Mouse (Mus musculus): ENCODE data around the gene Tcp11. TPM values are rescaled to one million over a fixed set of nuclear protein-coding genes. Genes with fewer than 3 reads are reported as not detected.

Gene Tcp11
- polyA plus RNA-seq, 1 experiment from 2014 or later = 0.68 TPM

- H3K27me3 ChIP-seq (ENCODE audit: poor library complexity, severe bottlenecking) = no peaks in the 10 kb centered on the region
- H3K36me3 ChIP-seq (replicated peaks) = peaks cover 9% of the 10 kb centered on the region
- DNase-seq (ENCODE audit: extremely low spot score, low spot score) = no peak
- 82% methylated on average over 10 of the region's 10 CpGs for WGBS
- H3K4me1 ChIP-seq = peaks cover 63% of the 10 kb centered on the region
- H3K9me3 ChIP-seq = no peaks in the 10 kb centered on the region
- H3K4me3 ChIP-seq = no peak overlapping the region
- H3K27ac ChIP-seq = peak overlapping the region; percentile 75
These were observed 48.2 kb downstream of the Tcp11 start for GRCm38 (mm10) chr17:28032219-28032618.

- Histone ChIP-seq H3K4me1 (peaks cover 60% of the 10 kb centered on the region), H3K36me3 (replicated peaks) (peaks cover 13% of the 10 kb centered on the region), H3K27me3 (ENCODE audit: poor library complexity, severe bottlenecking) (no peaks in the 10 kb centered on the region), H3K27ac (peak overlapping the region; percentile 75; the same call in 1 of the 2 replicates), H3K9me3 (no peaks in the 10 kb centered on the region), H3K4me3 (no peak overlapping the region)
- DNase-seq (ENCODE audit: extremely low spot score, low spot score) = no peak
- 87% methylated on average over 9 of the region's 9 CpGs for WGBS
These were observed 49.0 kb downstream of the Tcp11 start for GRCm38 (mm10) chr17:28031281-28031941.

DNA sequence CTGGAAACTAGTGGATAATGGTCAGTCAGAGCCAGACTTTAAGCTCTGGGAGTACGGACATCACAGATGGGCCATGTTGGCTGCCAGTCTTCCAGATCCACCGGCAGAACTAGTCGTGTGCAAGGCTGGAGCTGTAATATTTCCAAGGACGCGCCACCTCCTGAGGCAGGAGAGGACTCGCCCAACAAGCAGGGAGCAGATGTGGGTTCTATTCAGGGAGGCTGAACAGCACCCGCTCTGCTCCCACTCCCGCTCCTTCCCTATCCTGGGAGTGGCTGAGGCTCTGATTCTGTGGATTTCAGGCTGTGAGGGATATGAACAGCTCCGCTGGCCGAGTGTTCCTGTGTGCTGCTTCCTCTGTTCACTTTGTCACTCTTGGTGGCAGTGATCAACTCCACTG lies 50.0 kb downstream of the Tcp11 start:
- no peaks in the 10 kb centered on the region for H3K9me3 ChIP-seq
- 91% methylated on average over 10 of the region's 10 CpGs for WGBS
- peaks cover 70% of the 10 kb centered on the region for H3K4me1 ChIP-seq
- peaks cover 5% of the 10 kb centered on the region for H3K36me3 ChIP-seq (replicated peaks)
- no peaks in the 10 kb centered on the region for H3K27me3 ChIP-seq (ENCODE audit: poor library complexity, severe bottlenecking)
- no peak for DNase-seq (ENCODE audit: extremely low spot score, low spot score)
- H3K4me3 ChIP-seq = no peak overlapping the region
- H3K27ac ChIP-seq = peak overlapping the region; percentile 52; the same call in 1 of the 2 replicates

GRCm38 (mm10) chr17:28029308-28029707 lies 51.1 kb downstream of the Tcp11 start:
- DNase-seq (ENCODE audit: extremely low spot score, low spot score) = no peak

GRCm38 (mm10) chr17:28028236-28028635 lies 52.2 kb downstream of the Tcp11 start:
- H3K27ac ChIP-seq = no peak overlapping the region

More at GRCm38 (mm10) chr17:28029308-28029707, 51.1 kb downstream of the Tcp11 start:
- Histone ChIP-seq H3K4me3 (no peak overlapping the region), H3K4me1 (peaks cover 76% of the 10 kb centered on the region), H3K27me3 (ENCODE audit: poor library complexity, severe bottlenecking) (no peaks in the 10 kb centered on the region), H3K27ac (no peak overlapping the region; the same call in 1 of the 2 replicates), H3K36me3 (replicated peaks) (peaks cover 5% of the 10 kb centered on the region), H3K9me3 (no peaks in the 10 kb centered on the region)
- WGBS = 58% methylated on average over 2 of the region's 2 CpGs

DNA sequence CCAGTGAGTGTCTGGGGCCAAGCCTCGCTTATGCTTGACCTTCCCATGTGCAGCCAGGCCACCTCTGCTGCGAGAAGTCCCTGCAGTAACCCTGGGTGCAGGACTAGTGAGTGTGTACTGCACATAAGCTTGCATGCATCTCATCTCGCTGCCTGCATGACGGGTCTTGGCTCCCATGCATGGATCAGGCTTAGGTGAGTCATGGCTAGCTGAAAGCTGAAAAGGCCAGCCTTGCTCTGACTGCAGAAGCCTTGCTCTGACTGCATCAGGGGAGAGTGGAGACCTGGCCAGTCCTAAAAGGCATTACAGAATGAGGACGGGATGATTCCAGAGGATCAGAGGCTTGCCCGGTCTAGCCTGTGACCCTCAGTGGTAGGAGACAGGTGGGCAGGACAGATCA lies 53.2 kb downstream of the Tcp11 start:
- Histone ChIP-seq H3K4me1 (peaks cover 77% of the 10 kb centered on the region), H3K27me3 (ENCODE audit: poor library complexity, severe bottlenecking) (no peaks in the 10 kb centered on the region), H3K36me3 (replicated peaks) (peaks cover 11% of the 10 kb centered on the region), H3K27ac (peak overlapping the region; percentile 22; the same call in 1 of the 2 replicates), H3K9me3 (no peaks in the 10 kb centered on the region), H3K4me3 (no peak overlapping the region)
- WGBS = 93% methylated on average over 6 of the region's 6 CpGs
- no peak for DNase-seq (ENCODE audit: extremely low spot score, low spot score)

More at GRCm38 (mm10) chr17:28028236-28028635, 52.2 kb downstream of the Tcp11 start:
- Histone ChIP-seq H3K4me3 (no peak overlapping the region), H3K9me3 (no peaks in the 10 kb centered on the region), H3K27me3 (ENCODE audit: poor library complexity, severe bottlenecking) (no peaks in the 10 kb centered on the region), H3K36me3 (replicated peaks) (peaks cover 6% of the 10 kb centered on the region), H3K4me1 (peaks cover 79% of the 10 kb centered on the region)
- DNase-seq (ENCODE audit: extremely low spot score, low spot score) = no peak
- WGBS = 77% methylated on average over 10 of the region's 10 CpGs

DNA sequence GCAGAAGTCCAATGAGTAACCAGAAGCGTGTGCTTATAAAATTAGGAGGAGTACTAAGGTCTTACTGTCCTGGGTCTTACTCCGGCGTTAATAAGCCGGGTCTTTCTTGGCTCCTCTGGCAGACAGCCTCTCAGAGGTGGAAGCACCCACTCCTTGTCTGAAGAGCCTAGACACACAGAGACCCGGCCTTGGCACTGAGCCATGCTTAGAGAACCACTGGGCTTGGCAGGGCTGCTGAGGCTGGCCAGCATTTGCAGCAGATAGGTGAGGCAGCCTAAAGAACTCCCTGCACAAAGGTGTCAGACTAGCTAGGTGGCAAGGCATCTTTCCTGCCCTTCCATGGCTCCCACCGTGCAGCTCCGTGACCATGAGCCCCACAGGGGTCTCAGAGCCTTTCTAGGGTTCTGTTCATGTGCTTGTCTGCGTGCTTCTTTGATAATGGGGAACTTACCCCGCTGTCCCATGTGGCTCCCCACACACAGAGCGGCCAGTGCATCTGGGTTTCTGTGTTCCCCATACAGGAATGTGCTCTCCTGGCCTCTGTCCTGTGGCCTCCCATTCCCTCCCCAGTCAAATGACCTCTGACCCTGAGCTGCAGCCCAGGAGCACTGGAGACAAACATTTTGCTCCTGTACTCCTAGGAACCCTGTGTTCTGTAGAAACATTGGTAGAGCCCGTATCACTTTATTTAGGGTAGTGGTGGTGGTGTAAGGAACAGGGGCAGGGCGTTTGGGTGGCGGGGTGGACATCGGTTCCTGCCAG lies 54.1 kb downstream of the Tcp11 start:
- Histone ChIP-seq H3K4me3 (no peak overlapping the region), H3K4me1 (peaks cover 74% of the 10 kb centered on the region), H3K27me3 (ENCODE audit: poor library complexity, severe bottlenecking) (no peaks in the 10 kb centered on the region), H3K36me3 (replicated peaks) (peaks cover 11% of the 10 kb centered on the region), H3K9me3 (no peaks in the 10 kb centered on the region), H3K27ac (peak overlapping the region; percentile 60; the same call in 1 of the 2 replicates)
- 87% methylated on average over 14 of the region's 14 CpGs for WGBS
- no peak for DNase-seq (ENCODE audit: extremely low spot score, low spot score)

- Histone ChIP-seq H3K9me3 (no peaks in the 10 kb centered on the region), H3K4me3 (no peak overlapping the region), H3K4me1 (peaks cover 73% of the 10 kb centered on the region), H3K27ac (peak overlapping the region; percentile 60; the same call in 1 of the 2 replicates), H3K36me3 (replicated peaks) (peaks cover 11% of the 10 kb centered on the region), H3K27me3 (ENCODE audit: poor library complexity, severe bottlenecking) (no peaks in the 10 kb centered on the region)
- 82% methylated on average over 5 of the region's 5 CpGs for WGBS
- no peak for DNase-seq (ENCODE audit: extremely low spot score, low spot score)
These were observed 54.9 kb downstream of the Tcp11 start for GRCm38 (mm10) chr17:28025541-28025961.

- Histone ChIP-seq H3K27me3 (ENCODE audit: poor library complexity, severe bottlenecking) (no peaks in the 10 kb centered on the region), H3K9me3 (no peaks in the 10 kb centered on the region), H3K4me1 (peaks cover 75% of the 10 kb centered on the region), H3K27ac (peak overlapping the region; percentile 35; the same call in 1 of the 2 replicates), H3K36me3 (replicated peaks) (peaks cover 11% of the 10 kb centered on the region), H3K4me3 (no peak overlapping the region)
- DNase-seq (ENCODE audit: extremely low spot score, low spot score) = no peak
- WGBS = 87% methylated on average over 22 of the region's 22 CpGs
These were observed 57.4 kb downstream of the Tcp11 start for GRCm38 (mm10) chr17:28022854-28023655.

DNA sequence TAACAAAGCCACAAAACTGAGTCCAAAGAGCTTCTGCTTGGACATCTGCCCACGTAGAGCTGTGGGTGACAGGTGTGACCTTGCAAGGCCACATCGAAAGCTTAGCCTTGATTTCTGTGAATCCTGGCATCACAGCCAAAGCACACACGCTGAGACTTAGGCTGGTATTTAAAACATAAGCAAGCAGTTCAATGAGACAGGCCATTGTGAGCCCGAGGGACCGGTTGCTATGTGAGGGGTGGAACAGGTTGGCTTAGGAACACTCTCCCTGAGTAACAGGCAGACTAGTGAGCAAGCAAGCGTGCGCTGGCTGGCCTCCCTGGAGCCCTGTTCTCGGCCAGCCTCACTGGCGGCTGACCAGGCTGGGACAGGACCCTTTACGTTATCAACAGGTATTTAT lies 58.5 kb downstream of the Tcp11 start:
- peaks cover 84% of the 10 kb centered on the region for H3K4me1 ChIP-seq

DNA sequence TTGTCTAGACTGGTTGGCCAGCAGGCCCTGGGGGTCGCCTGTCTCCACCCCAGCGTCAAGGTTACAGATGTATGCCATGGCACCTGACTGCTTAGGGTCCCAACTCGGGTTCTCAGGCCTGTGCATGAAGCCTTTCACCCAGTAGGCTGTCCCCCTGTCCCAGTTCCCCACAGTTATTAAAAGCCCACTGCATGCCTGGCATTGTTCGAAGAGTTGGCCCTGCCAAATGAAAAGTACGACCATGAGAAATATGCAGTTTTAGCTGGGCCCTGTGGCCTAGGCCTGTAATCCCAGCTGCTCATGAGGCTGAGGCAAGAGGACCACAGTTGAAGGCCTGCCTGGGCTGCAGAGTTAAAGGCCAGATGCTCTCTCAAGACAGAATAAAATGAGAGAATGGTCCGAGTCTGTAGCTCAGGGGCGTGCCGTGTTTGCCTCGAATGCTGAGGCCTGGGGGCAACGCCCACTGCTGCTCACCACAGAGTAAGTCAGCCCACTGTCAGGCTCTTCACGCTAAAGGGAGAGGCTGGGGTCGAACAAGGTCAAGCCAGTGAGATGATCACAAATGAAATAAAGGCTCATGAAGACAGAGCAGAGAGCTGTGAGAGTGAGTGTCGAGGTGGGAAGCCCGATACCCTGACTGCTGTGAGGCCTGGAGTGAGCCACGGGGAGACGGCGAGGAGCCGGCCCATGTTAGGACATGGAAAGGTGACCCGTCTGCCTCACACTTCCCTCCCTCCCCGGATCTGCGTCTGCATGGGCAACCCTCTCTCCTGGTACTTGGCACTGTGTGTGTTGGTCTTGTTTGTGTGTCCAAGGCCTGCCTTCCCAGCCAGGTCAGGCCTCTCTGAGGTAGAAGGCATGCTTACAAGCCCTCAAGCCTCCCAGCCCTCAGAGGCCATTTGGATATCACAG lies 60.4 kb downstream of the Tcp11 start:
- no peak overlapping the region for H3K4me3 ChIP-seq
- H3K36me3 ChIP-seq (replicated peaks) = peaks cover 6% of the 10 kb centered on the region; the same call in 1 of the 2 replicates
- no peak for DNase-seq (ENCODE audit: extremely low spot score, low spot score)
- peaks cover 82% of the 10 kb centered on the region for H3K4me1 ChIP-seq
- H3K27ac ChIP-seq = peak overlapping the region; percentile 75
- WGBS = 86% methylated on average over 21 of the region's 21 CpGs
- no peaks in the 10 kb centered on the region for H3K27me3 ChIP-seq (ENCODE audit: poor library complexity, severe bottlenecking)
- H3K9me3 ChIP-seq = no peaks in the 10 kb centered on the region

More for the DNA sequence above, 58.5 kb downstream of the Tcp11 start:
- H3K4me3 ChIP-seq = no peak overlapping the region
- no peak for DNase-seq (ENCODE audit: extremely low spot score, low spot score)
- H3K27ac ChIP-seq = peak overlapping the region; percentile 51
- 84% methylated on average over 10 of the region's 10 CpGs for WGBS
- no peaks in the 10 kb centered on the region for H3K9me3 ChIP-seq
- H3K27me3 ChIP-seq (ENCODE audit: poor library complexity, severe bottlenecking) = no peaks in the 10 kb centered on the region
- H3K36me3 ChIP-seq (replicated peaks) = peaks cover 6% of the 10 kb centered on the region; the same call in 1 of the 2 replicates
